Comparison of ENCODE assay signal across 15 mouse cellular contexts in genomic region chr6:89421922-89422321, GRCm38 (mm10). TPM values are rescaled to one million over a fixed set of nuclear protein-coding genes. Genes with fewer than 3 reads are reported as not detected.
DNase-seq lines count a peak whose midpoint lies in the region; ATAC-seq and TF ChIP-seq lines count a peak whose summit lies in the region.
"Had no signal": no experiment of that assay in that cellular context is flagged by ENCODE, and none has a peak within 500 bp of the region (broad histone marks: within the 10 kb centered on the region; RNA-seq: fewer than 3 reads in every experiment).

No protein-coding gene starts in this region.

- no peaks in the 10 kb centered on the region for H3K27me3 ChIP-seq in heart, adult 2 months (ENCODE audit: control insufficient read depth, insufficient read depth, low read length)
- no peaks in the 10 kb centered on the region for H3K27me3 ChIP-seq in Patski
- no peaks in the 10 kb centered on the region for H3K27me3 ChIP-seq in forebrain, embryonic 14.5 days (replicated peaks; ENCODE audit: control insufficient read depth, insufficient read depth, low read length)
- H3K27me3 ChIP-seq: embryonic facial prominence, embryonic 13.5 days; forebrain, embryonic 12.5 days; hindbrain, embryonic 15.5 days had no signal

- peak in 1 of 2 experiments; percentile 15 for DNase-seq in heart, adult 2 months
- no peak for DNase-seq in heart, postnatal 36 days
- DNase-seq in 3T3-L1 (ENCODE audit: low read depth, low spot score) (peak; percentile 91), Patski (ENCODE audit: low read depth, low spot score) (peak; percentile 12)
- no peak for DNase-seq in forebrain, embryonic 14.5 days (ENCODE audit: low spot score)
- DNase-seq in cerebellum, adult 8-10 months: no peak
- DNase-seq in gastrocnemius, postnatal 10 days: no peak
- DNase-seq: kidney, adult 11 months; kidney, postnatal 25 days; left cerebral cortex, postnatal 4 days had no signal

- no peak overlapping the region for H3K4me3 ChIP-seq in heart, adult 2 months
- H3K4me3 ChIP-seq in forebrain, embryonic 14.5 days (ENCODE audit: low read depth, low read length): no peak overlapping the region
- H3K4me3 ChIP-seq: embryonic facial prominence, embryonic 13.5 days; forebrain, embryonic 12.5 days; hindbrain, embryonic 15.5 days had no signal

- H3K4me2 ChIP-seq in forebrain, embryonic 14.5 days (ENCODE audit: low read length): no peak overlapping the region
- H3K4me2 ChIP-seq: embryonic facial prominence, embryonic 13.5 days; forebrain, embryonic 12.5 days; hindbrain, embryonic 15.5 days; midbrain, embryonic 11.5 days had no signal

- intact Hi-C loops in heart, adult 2 months (cut with DNase I): no loop called here
- intact Hi-C loops in heart, postnatal 36 days (cut with DNase I): loop anchor here (2.0 kb wide), 1 partner anchor 35 kb away; no protein-coding TSS in a partner anchor

- TF ChIP-seq CTCF in heart, adult 2 months (IDR thresholded peaks at IDR 0.05): no peak
- TF ChIP-seq CTCF in Patski (IDR thresholded peaks at IDR 0.05): no peak

- peak overlapping the region; percentile 57 for H3K27ac ChIP-seq in heart, adult 2 months
- no peak overlapping the region for H3K27ac ChIP-seq in forebrain, embryonic 14.5 days (ENCODE audit: low read depth, low read length)
- H3K27ac ChIP-seq: embryonic facial prominence, embryonic 13.5 days; forebrain, embryonic 12.5 days; hindbrain, embryonic 15.5 days had no signal

- H3K9me3 ChIP-seq in forebrain, embryonic 14.5 days (replicated peaks; ENCODE audit: control insufficient read depth, low read length): no peaks in the 10 kb centered on the region
- H3K9me3 ChIP-seq: embryonic facial prominence, embryonic 13.5 days; forebrain, embryonic 12.5 days; hindbrain, embryonic 15.5 days had no signal

- TF ChIP-seq POLR2A in heart, adult 2 months (IDR thresholded peaks at IDR 0.05; ENCODE audit: insufficient read depth, low read depth, low read length): no peak

- in situ Hi-C loops in Patski (cut with MboI; ENCODE audit: low pct_unique_long_range_greater_than_20kb): no loop called here

- CTCF ChIA-PET in Patski (lab: Charles Lee): no interaction called here

- WGBS in heart, adult 2 months: 53% methylated on average over 3 of the region's 3 CpGs
- WGBS in forebrain, embryonic 14.5 days: 84% methylated on average over 3 of the region's 3 CpGs

- no peaks in the 10 kb centered on the region for H3K36me3 ChIP-seq in heart, adult 2 months (ENCODE audit: control insufficient read depth, insufficient read depth, low read length)
- no peaks in the 10 kb centered on the region for H3K36me3 ChIP-seq in forebrain, embryonic 14.5 days (ENCODE audit: control insufficient read depth, insufficient read depth, low read length)
- H3K36me3 ChIP-seq: embryonic facial prominence, embryonic 13.5 days; forebrain, embryonic 12.5 days; hindbrain, embryonic 15.5 days had no signal

- POLR2A ChIA-PET in Patski (lab: Charles Lee): interaction anchor here (0.6 kb wide), 1 partner anchor 17 kb away, joined by 8 read pairs; no protein-coding TSS in a partner anchor

- H3K79me2 ChIP-seq in heart, adult 2 months (replicated peaks; ENCODE audit: control insufficient read depth, insufficient read depth, low read length): no peaks in the 10 kb centered on the region

- H3K4me1 ChIP-seq in heart, adult 2 months (ENCODE audit: control insufficient read depth, insufficient read depth, low read length): peaks cover 7% of the 10 kb centered on the region
- H3K4me1 ChIP-seq in forebrain, embryonic 14.5 days (ENCODE audit: control insufficient read depth, insufficient read depth, low read length): no peaks in the 10 kb centered on the region
- H3K4me1 ChIP-seq: hindbrain, embryonic 15.5 days had no signal

- H3K9ac ChIP-seq in heart, adult 2 months (ENCODE audit: low read depth, low read length): no peak overlapping the region
- no peak overlapping the region for H3K9ac ChIP-seq in forebrain, embryonic 14.5 days (ENCODE audit: low read length)
- H3K9ac ChIP-seq: embryonic facial prominence, embryonic 13.5 days; forebrain, embryonic 12.5 days; hindbrain, embryonic 15.5 days had no signal

- no peak for ATAC-seq in Patski
- ATAC-seq in megakaryocyte progenitor cell, adult 5-6 weeks (replicated peaks; ENCODE audit: poor library complexity): peak; percentile 71
- ATAC-seq in forebrain, embryonic 14.5 days: no peak

- no peak for TF ChIP-seq EP300 in heart, adult 2 months (IDR thresholded peaks at IDR 0.05; ENCODE audit: insufficient read depth, low read depth, low read length)

RNA-seq across cellular contexts. Expression of gene Plxna1, which starts 59.5 kb away (rescaled TPM):
- total RNA-seq in heart, adult 2 months (2021): 10 to 100 TPM; 17.3 to 21.9 TPM
- polyA plus RNA-seq in heart, adult 2 months (2012; rRNA removed): 19.9 and 29.3 TPM in 2 replicates
- 10 to 100 TPM; 18.9 to 21.9 TPM for total RNA-seq in heart, postnatal 36 days (2021)
- polyA plus RNA-seq in Patski (2021): 103 TPM
- 1.2 and 3.6 TPM in 2 replicates for total RNA-seq in megakaryocyte progenitor cell, adult 5-6 weeks (2015)
- 0.50 and 3.1 TPM in 2 replicates for total RNA-seq in megakaryocyte progenitor cell, adult 5-6 weeks (2017)
- 26.8 and 31.9 TPM in 2 replicates for polyA plus RNA-seq in forebrain, embryonic 14.5 days (2014; fragmentation: Nextera tagmentation; extraction: Ambion mirVana)
- 10 to 100 TPM; 44.1 to 54.4 TPM for total RNA-seq in gastrocnemius, postnatal 10 days (2021)

Comparison
In these comparisons a context has a peak if more than half of its experiments do, and no peak if none do; other contexts are left out.
1. DNase-seq: peak in 3T3-L1 (single experiment) and Patski (single experiment); none in heart, postnatal 36 days (0 of 2), forebrain, embryonic 14.5 days (single experiment), cerebellum, adult 8-10 months (single experiment) and gastrocnemius, postnatal 10 days (single experiment).